Mouse (Mus musculus) limb, embryonic 12.5 days (tissue): ENCODE measurements around the gene Galntl5. TPM values are rescaled to one million over a fixed set of nuclear protein-coding genes. Genes with fewer than 3 reads are reported as not detected.

ENCODE experiments used
- ATAC-seq: fragments of 200-750 bp; cut with Nextera tagmentation; 2 replicates; pipeline ENCODE4 v1.8.0; 2017; ENCODE audit warnings: low read depth, moderate TSS enrichment; ENCODE audit not compliant: insufficient number of reproducible peaks, insufficient read depth, low FRiP score, low TSS enrichment
- H3K27ac ChIP-seq: fragments of 300-500 bp; sonication (generic); 2 replicates; pipeline ENCODE4 v1.5.1; 2016; ENCODE audit warnings: mild to moderate bottlenecking, moderate library complexity
- H3K27me3 ChIP-seq: fragments of 300-500 bp; sonication (generic); 2 replicates; pipeline ENCODE4 v1.6.1; 2016; ENCODE audit warnings: mild to moderate bottlenecking, moderate library complexity
- H3K36me3 ChIP-seq: fragments of 300-500 bp; sonication (generic); 2 replicates; pipeline ENCODE4 v1.6.1; 2016; ENCODE audit warnings: mild to moderate bottlenecking, moderate library complexity
- H3K4me1 ChIP-seq: fragments of 300-500 bp; sonication (generic); replicated peaks from 2 replicates; pipeline ENCODE4 v1.6.1; 2016
- H3K4me2 ChIP-seq: fragments of 300-500 bp; sonication (generic); 2 replicates; pipeline ENCODE4 v1.6.1; 2016; ENCODE audit warnings: mild to moderate bottlenecking, moderate library complexity
- H3K4me3 ChIP-seq: fragments of 300-500 bp; sonication (generic); replicated peaks from 2 replicates; pipeline ENCODE4 v1.5.1; 2016; ENCODE audit warnings: mild to moderate bottlenecking
- H3K9ac ChIP-seq: fragments of 300-500 bp; sonication (generic); replicated peaks from 2 replicates; pipeline ENCODE4 v1.6.1; 2016; ENCODE audit warnings: mild to moderate bottlenecking, moderate library complexity
- H3K9me3 ChIP-seq: fragments of 300-500 bp; sonication (generic); 2 replicates; pipeline ENCODE4 v1.6.1; 2016; ENCODE audit warnings: mild to moderate bottlenecking, moderate library complexity
- WGBS: fragments of 180-500 bp; shearing (Covaris S2); methylation state at CpG from one replicate; pipeline ENCODE4 v1.1.7; 2016; 5-methylcytosine and 5-hydroxymethylcytosine counted together
- polyA plus RNA-seq: library from polyadenylated mRNA; unstranded; fragments of >200 nt; fragmentation: Nextera tagmentation; extraction: Ambion mirVana; gene quantifications from 2 replicates; pipeline ENCODE4 v1.2.1, GENCODE M21; 2016

Galntl5 gene
- not detected in 2 replicates for polyA plus RNA-seq

- H3K27ac ChIP-seq = no peak within 1 kb of the TSS
- peak; percentile 31; the same call in 1 of the 2 replicates for ATAC-seq
- 72% methylated on average over 1 of the region's 1 CpGs for WGBS
Measured at GRCm38 (mm10) chr5:25181004-25181531, at the start of gene Galntl5. TSS of gene Galntl5 (plus strand) at chr5:25181460.

GRCm38 (mm10) chr5:25146705-25147104, 34.6 kb upstream of the Galntl5 start:
- Histone ChIP-seq H3K27ac (no peak overlapping the region), H3K4me1 (no peaks in the 10 kb centered on the region), H3K36me3 (no peaks in the 10 kb centered on the region), H3K9me3 (no peaks in the 10 kb centered on the region), H3K9ac (no peak overlapping the region), H3K27me3 (no peaks in the 10 kb centered on the region), H3K4me3 (no peak overlapping the region), H3K4me2 (no peak overlapping the region)
- WGBS = 84% methylated on average over 7 of the region's 7 CpGs
- ATAC-seq = no peak

More at GRCm38 (mm10) chr5:25181004-25181531, at the start of gene Galntl5:
- Histone ChIP-seq H3K36me3 (no peaks in the 10 kb centered on the region), H3K4me2 (no peak within 1 kb of the TSS), H3K9ac (no peak within 1 kb of the TSS), H3K4me1 (0 out of 2 replicates have a peak, but pooled peaks cover 5% of the 10 kb centered on the region), H3K9me3 (no peaks in the 10 kb centered on the region), H3K4me3 (no peak within 1 kb of the TSS), H3K27me3 (no peaks in the 10 kb centered on the region)

GRCm38 (mm10) chr5:25149331-25149965, 31.8 kb upstream of the Galntl5 start:
- Histone ChIP-seq H3K9ac (no peak overlapping the region), H3K4me2 (no peak overlapping the region), H3K4me1 (no peaks in the 10 kb centered on the region), H3K4me3 (no peak overlapping the region), H3K27ac (no peak overlapping the region), H3K9me3 (no peaks in the 10 kb centered on the region), H3K27me3 (no peaks in the 10 kb centered on the region), H3K36me3 (no peaks in the 10 kb centered on the region)
- whole genome bisulfite sequencing = 83% methylated on average over 2 of the region's 2 CpGs
- no peak for ATAC-seq

- Histone ChIP-seq H3K4me1 (no peaks in the 10 kb centered on the region), H3K36me3 (no peaks in the 10 kb centered on the region), H3K4me2 (no peak overlapping the region), H3K27ac (no peak overlapping the region), H3K27me3 (no peaks in the 10 kb centered on the region), H3K9me3 (no peaks in the 10 kb centered on the region), H3K9ac (no peak overlapping the region), H3K4me3 (no peak overlapping the region)
- 86% methylated on average over 2 of the region's 2 CpGs for WGBS
- no peak for ATAC-seq
Measured at GRCm38 (mm10) chr5:25153491-25153890, 27.8 kb upstream of the Galntl5 start.

- 76% methylated on average over 3 of the region's 3 CpGs for WGBS
- no peak for ATAC-seq
- Histone ChIP-seq H3K4me3 (no peak overlapping the region), H3K9ac (no peak overlapping the region), H3K27ac (no peak overlapping the region), H3K36me3 (no peaks in the 10 kb centered on the region), H3K4me1 (no peaks in the 10 kb centered on the region), H3K9me3 (no peaks in the 10 kb centered on the region), H3K27me3 (no peaks in the 10 kb centered on the region), H3K4me2 (no peak overlapping the region)
Measured at GRCm38 (mm10) chr5:25153996-25154395, 27.3 kb upstream of the Galntl5 start.

- Histone ChIP-seq H3K4me1 (no peaks in the 10 kb centered on the region), H3K4me3 (no peak overlapping the region), H3K27ac (peak overlapping the region; percentile 3; the same call in 1 of the 2 replicates), H3K4me2 (no peak overlapping the region), H3K9ac (no peak overlapping the region), H3K27me3 (no peaks in the 10 kb centered on the region), H3K36me3 (no peaks in the 10 kb centered on the region), H3K9me3 (no peaks in the 10 kb centered on the region)
- ATAC-seq = no peak
- 88% methylated on average over 4 of the region's 4 CpGs for WGBS
Measured at GRCm38 (mm10) chr5:25154823-25155222, 26.4 kb upstream of the Galntl5 start.

- no peak overlapping the region for H3K9ac ChIP-seq
- H3K27me3 ChIP-seq = no peaks in the 10 kb centered on the region
- no peaks in the 10 kb centered on the region for H3K36me3 ChIP-seq
- H3K4me2 ChIP-seq = no peak overlapping the region
- ATAC-seq = no peak
- no peaks in the 10 kb centered on the region for H3K4me1 ChIP-seq
- 84% methylated on average over 3 of the region's 3 CpGs for WGBS
- no peaks in the 10 kb centered on the region for H3K9me3 ChIP-seq
- no peak overlapping the region for H3K27ac ChIP-seq
- H3K4me3 ChIP-seq = no peak overlapping the region
Measured at GRCm38 (mm10) chr5:25155351-25155750, 25.9 kb upstream of the Galntl5 start.

GRCm38 (mm10) chr5:25157136-25157535, 24.1 kb upstream of the Galntl5 start:
- H3K9ac ChIP-seq = no peak overlapping the region

GRCm38 (mm10) chr5:25160515-25160914, 20.7 kb upstream of the Galntl5 start:
- H3K27ac ChIP-seq = no peak overlapping the region
- no peaks in the 10 kb centered on the region for H3K27me3 ChIP-seq
- H3K9me3 ChIP-seq = no peaks in the 10 kb centered on the region
- ATAC-seq = no peak
- 39% methylated on average over 11 of the region's 11 CpGs for WGBS
- H3K9ac ChIP-seq = no peak overlapping the region
- no peaks in the 10 kb centered on the region for H3K36me3 ChIP-seq
- no peak overlapping the region for H3K4me3 ChIP-seq
- no peak overlapping the region for H3K4me2 ChIP-seq
- H3K4me1 ChIP-seq = no peaks in the 10 kb centered on the region

More at GRCm38 (mm10) chr5:25157136-25157535, 24.1 kb upstream of the Galntl5 start:
- Histone ChIP-seq H3K4me1 (no peaks in the 10 kb centered on the region), H3K4me2 (no peak overlapping the region), H3K9me3 (no peaks in the 10 kb centered on the region), H3K36me3 (no peaks in the 10 kb centered on the region), H3K27me3 (no peaks in the 10 kb centered on the region), H3K4me3 (no peak overlapping the region), H3K27ac (no peak overlapping the region)
- 38% methylated on average over 4 of the region's 4 CpGs for WGBS
- ATAC-seq = no peak

- ATAC-seq = no peak
- Histone ChIP-seq H3K4me2 (no peak overlapping the region), H3K27ac (no peak overlapping the region), H3K9ac (no peak overlapping the region), H3K27me3 (no peaks in the 10 kb centered on the region), H3K36me3 (no peaks in the 10 kb centered on the region), H3K4me1 (no peaks in the 10 kb centered on the region), H3K9me3 (no peaks in the 10 kb centered on the region), H3K4me3 (no peak overlapping the region)
- 82% methylated on average over 4 of the region's 4 CpGs for WGBS
Measured at GRCm38 (mm10) chr5:25162981-25163380, 18.3 kb upstream of the Galntl5 start.

GRCm38 (mm10) chr5:25163938-25164337, 17.3 kb upstream of the Galntl5 start:
- H3K27me3 ChIP-seq = no peaks in the 10 kb centered on the region
- ATAC-seq = no peak
- no peak overlapping the region for H3K27ac ChIP-seq
- no peak overlapping the region for H3K9ac ChIP-seq
- no peaks in the 10 kb centered on the region for H3K9me3 ChIP-seq
- H3K4me2 ChIP-seq = no peak overlapping the region
- no peak overlapping the region for H3K4me3 ChIP-seq
- no peaks in the 10 kb centered on the region for H3K36me3 ChIP-seq
- 95% methylated on average over 3 of the region's 3 CpGs for WGBS
- H3K4me1 ChIP-seq = no peaks in the 10 kb centered on the region

- Histone ChIP-seq H3K4me2 (no peak overlapping the region), H3K4me3 (no peak overlapping the region), H3K4me1 (no peaks in the 10 kb centered on the region), H3K27me3 (no peaks in the 10 kb centered on the region), H3K36me3 (no peaks in the 10 kb centered on the region), H3K9ac (no peak overlapping the region), H3K9me3 (no peaks in the 10 kb centered on the region), H3K27ac (no peak overlapping the region)
- WGBS = 74% methylated on average over 1 of the region's 1 CpGs
- no peak for ATAC-seq
Measured at GRCm38 (mm10) chr5:25164341-25164740, 16.9 kb upstream of the Galntl5 start.
